Mouse (Mus musculus) gastrocnemius, adult 18-20 months (tissue): Measurements from ENCODE around the gene Mylip. TPM values are rescaled to one million over a fixed set of nuclear protein-coding genes. Genes with fewer than 3 reads are reported as not detected.

Experiments used
- DNase-seq: peaks from one replicate; pipeline ENCODE4 v3.0.0; 2021; ENCODE audit warnings: low spot score
- total RNA-seq, 2 experiments: library from RNA; stranded (reverse); gene quantifications; 2 replicates each; pipeline ENCODE4 v1.2.3; 2021

The Mylip gene
- total RNA-seq, 2 experiments from 2014 or later, result 11.3 to 12.2 TPM

GRCm38 (mm10) chr13:45429239-45429638, 39.7 kb downstream of the Mylip start:
- DNase-seq, result no peak

GRCm38 (mm10) chr13:45437134-45437533, 47.6 kb downstream of the Mylip start:
- peak; percentile 61 for DNase-seq

GRCm38 (mm10) chr13:45438853-45439252, 49.3 kb downstream of the Mylip start:
- DNase-seq, result no peak

- no peak for DNase-seq
These were observed 50.7 kb downstream of the Mylip start for GRCm38 (mm10) chr13:45440226-45440625.

- DNase-seq, result peak; percentile 33
These were observed 52.9 kb downstream of the Mylip start for GRCm38 (mm10) chr13:45442451-45442850.

- DNase-seq, result no peak
These were observed 53.5 kb downstream of the Mylip start for GRCm38 (mm10) chr13:45442918-45443535.

- DNase-seq, result no peak
These were observed 54.7 kb downstream of the Mylip start for GRCm38 (mm10) chr13:45444220-45444619.

- DNase-seq, result no peak
These were observed 55.1 kb downstream of the Mylip start for GRCm38 (mm10) chr13:45444652-45445051.

GRCm38 (mm10) chr13:45446636-45447035, 57.1 kb downstream of the Mylip start:
- no peak for DNase-seq

- DNase-seq, result no peak
These were observed 62.9 kb downstream of the Mylip start for GRCm38 (mm10) chr13:45452437-45452836.

GRCm38 (mm10) chr13:45453033-45453432, 63.5 kb downstream of the Mylip start:
- DNase-seq, result no peak

GRCm38 (mm10) chr13:45454044-45454443, 64.5 kb downstream of the Mylip start:
- DNase-seq, result no peak

- no peak for DNase-seq
These were observed 65.1 kb downstream of the Mylip start for GRCm38 (mm10) chr13:45454641-45455040.

GRCm38 (mm10) chr13:45455108-45455861, 65.7 kb downstream of the Mylip start:
- peak; percentile 27 for DNase-seq

GRCm38 (mm10) chr13:45455862-45456192, 66.3 kb downstream of the Mylip start:
- DNase-seq, result no peak

GRCm38 (mm10) chr13:45457459-45457858, 67.9 kb downstream of the Mylip start:
- DNase-seq, result no peak

- DNase-seq, result peak; percentile 31
These were observed 70.6 kb downstream of the Mylip start for GRCm38 (mm10) chr13:45460177-45460576.

- DNase-seq, result no peak
These were observed 71.9 kb downstream of the Mylip start for GRCm38 (mm10) chr13:45461370-45461958.

Other genes starting within 250 kb of the Mylip start
- 100 to 1,000 TPM; 180 to 190 TPM for gene Gmpr, start 117.7 kb downstream of the Mylip start, total RNA-seq